Mouse (Mus musculus) forelimb bud, embryonic 11.5 days (tissue): ENCODE results near the gene Gzmg.
"Not testable (repeated sequence)": the region's sequence is repeated elsewhere in the genome, so short reads cannot be mapped to it uniquely, and the experiment has no call there.

Source experiments
- DNase-seq: peaks from one replicate; pipeline ENCODE4 v3.0.0-alpha.2; 2012; ENCODE audit warnings: low read depth, low spot score

Gzmg gene

GRCm38 (mm10) chr14:56159479-56159878, at the start of gene Gzmg:
Gene Gzmg, minus strand, starts transcription at chr14:56159579.
- DNase-seq, result not testable (repeated sequence)

- DNase-seq, result no peak
Measured at GRCm38 (mm10) chr14:56205613-56206012, 46.2 kb upstream of the Gzmg start.

- DNase-seq, result peak; percentile 38
Measured at GRCm38 (mm10) chr14:56205021-56205420, 45.6 kb upstream of the Gzmg start.

DNA sequence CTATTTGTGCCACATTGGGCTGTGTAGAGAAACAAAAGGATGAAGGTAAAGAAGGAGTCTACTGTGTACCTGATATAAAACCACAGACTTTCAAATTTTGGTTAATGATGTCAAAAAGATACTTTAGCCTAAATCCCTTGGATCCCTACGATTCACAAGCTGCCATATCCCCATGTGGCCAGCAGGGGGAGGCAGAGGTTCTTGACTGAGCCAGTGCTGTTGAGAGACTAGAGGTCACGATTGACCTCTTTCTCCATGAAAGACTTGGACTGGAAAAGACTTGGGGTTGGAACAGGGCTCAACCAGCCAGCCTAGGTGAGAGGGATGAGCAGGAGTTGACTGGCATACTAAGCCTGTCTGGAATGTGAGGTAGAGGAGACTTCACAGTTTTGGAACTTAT, 44.6 kb upstream of the Gzmg start:
- peak; percentile 57 for DNase-seq

DNA sequence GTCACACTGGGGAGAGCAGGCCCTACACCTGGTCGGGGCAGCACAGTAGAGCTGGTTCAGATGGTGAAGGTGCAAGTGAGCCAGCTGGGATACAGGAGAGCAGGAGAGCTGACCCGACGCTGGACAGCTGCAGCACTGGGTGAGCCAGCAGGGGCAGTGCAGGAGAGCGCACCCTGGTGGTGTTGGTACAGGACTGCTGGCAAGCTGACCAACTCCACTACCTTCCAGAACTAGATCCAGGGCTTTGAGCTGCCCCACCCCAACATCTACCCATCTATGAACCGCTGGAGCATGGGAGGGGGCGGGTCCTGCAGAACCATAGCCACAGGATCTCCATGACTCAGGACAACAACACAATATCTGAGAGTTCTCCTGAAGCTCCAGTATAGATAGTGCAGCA, 27.6 kb upstream of the Gzmg start:
- DNase-seq, result no peak

- no peak for DNase-seq
Measured at GRCm38 (mm10) chr14:56186521-56186920, 27.1 kb upstream of the Gzmg start.

GRCm38 (mm10) chr14:56177651-56178050, 18.3 kb upstream of the Gzmg start:
- peak; percentile 28 for DNase-seq

- DNase-seq, result no peak
Measured at GRCm38 (mm10) chr14:56174499-56174898, 15.1 kb upstream of the Gzmg start, which contains the start of gene Gzmn. Gene Gzmn, minus strand, starts transcription at chr14:56174599.

- DNase-seq, result no peak
Measured at GRCm38 (mm10) chr14:56173396-56173795, 14.0 kb upstream of the Gzmg start.

GRCm38 (mm10) chr14:56172744-56173143, 13.4 kb upstream of the Gzmg start:
- DNase-seq, result no peak

- DNase-seq, result no peak
Measured at GRCm38 (mm10) chr14:56168009-56168408, 8.6 kb upstream of the Gzmg start.

DNA sequence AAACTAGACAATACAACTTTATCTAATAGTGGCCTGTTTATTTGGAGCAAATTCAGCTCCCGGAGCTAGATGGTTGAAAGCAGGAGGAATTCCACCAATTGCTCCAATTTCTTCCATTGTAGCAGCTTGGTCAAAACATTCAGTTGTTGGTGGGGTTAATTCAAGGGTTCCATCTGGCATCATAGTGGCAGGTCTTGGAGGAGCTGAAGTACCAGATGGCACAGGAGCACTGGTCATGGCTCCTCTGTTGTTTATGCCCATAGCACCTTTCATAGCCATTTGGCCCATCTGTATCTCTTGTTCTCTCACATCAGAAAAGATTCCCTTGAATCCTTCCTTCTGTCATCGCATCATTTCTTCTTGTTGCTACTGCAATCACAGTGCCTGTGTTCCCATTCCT, 2.7 kb upstream of the Gzmg start:
- DNase-seq, result no peak

DNA sequence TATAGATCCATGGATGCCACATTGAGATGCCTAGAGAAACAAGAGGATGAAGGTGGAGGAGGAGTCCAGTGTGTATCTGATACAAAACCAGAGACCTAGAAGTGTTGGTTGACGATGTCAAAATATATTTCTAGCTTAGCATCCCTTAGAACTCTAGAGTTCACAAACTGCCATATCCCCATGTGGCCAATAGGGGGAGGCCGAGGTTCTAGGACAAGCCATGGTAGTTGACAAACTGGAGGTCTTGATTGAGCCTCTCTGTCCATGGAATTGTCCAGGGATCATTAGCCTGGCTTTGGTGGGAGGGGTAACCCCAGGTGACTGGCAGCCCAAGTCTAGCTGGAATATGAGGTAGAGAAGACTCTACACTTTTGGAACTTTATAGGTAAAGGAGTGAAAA, 4.0 kb downstream of the Gzmg start:
- no peak for DNase-seq

GRCm38 (mm10) chr14:56133675-56134074, 25.7 kb downstream of the Gzmg start:
- not testable (repeated sequence) for DNase-seq

DNA sequence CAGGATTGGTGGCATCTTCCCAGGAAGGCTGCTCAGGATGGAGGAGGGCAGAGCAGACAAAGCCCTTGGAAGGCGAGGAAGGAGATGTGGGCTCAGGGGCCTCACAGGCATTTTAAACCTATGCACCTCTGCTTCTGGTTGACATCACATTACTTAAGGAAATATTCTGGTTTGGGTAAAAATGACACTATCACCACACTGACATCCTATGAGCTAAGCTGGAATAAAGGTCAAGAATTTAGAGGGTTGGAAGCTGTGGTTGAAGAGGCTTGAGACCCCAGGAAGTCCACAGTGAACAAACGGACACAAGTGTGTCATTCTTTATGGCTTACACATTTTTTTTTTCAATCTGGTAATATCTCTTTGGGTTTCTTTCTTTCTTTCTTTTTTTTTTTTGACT, 26.9 kb downstream of the Gzmg start, which contains the start of gene Gzmd:
Gene Gzmd, minus strand, starts transcription at position 101 of the 400 bp plus-strand sequence.
- DNase-seq, result not testable (repeated sequence)

DNA sequence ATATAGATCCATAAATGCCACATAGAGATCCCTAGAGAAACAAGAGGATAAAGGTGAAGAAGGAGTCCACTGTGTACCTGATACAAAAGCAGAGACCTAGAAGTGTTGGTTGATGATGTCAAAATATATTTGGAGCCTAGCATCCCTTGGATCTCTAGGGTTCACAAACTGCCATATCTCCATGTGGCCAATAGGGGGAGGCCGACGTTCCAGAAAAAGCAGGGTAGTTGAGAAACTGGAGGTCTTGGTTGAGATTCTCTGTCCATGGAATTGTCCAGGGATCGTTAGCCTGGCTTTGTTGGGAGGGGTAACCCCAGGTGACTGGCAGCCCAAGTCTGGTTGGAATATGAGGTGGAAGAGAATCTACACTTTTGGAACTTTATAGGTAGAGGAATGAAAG, 31.0 kb downstream of the Gzmg start:
- DNase-seq, result no peak

GRCm38 (mm10) chr14:56123516-56123915, 35.9 kb downstream of the Gzmg start:
- no peak for DNase-seq

GRCm38 (mm10) chr14:56120525-56120924, 38.9 kb downstream of the Gzmg start, which contains the start of gene Gzme:
Gene Gzme, minus strand, starts transcription at chr14:56120625.
- DNase-seq, result no peak

DNA sequence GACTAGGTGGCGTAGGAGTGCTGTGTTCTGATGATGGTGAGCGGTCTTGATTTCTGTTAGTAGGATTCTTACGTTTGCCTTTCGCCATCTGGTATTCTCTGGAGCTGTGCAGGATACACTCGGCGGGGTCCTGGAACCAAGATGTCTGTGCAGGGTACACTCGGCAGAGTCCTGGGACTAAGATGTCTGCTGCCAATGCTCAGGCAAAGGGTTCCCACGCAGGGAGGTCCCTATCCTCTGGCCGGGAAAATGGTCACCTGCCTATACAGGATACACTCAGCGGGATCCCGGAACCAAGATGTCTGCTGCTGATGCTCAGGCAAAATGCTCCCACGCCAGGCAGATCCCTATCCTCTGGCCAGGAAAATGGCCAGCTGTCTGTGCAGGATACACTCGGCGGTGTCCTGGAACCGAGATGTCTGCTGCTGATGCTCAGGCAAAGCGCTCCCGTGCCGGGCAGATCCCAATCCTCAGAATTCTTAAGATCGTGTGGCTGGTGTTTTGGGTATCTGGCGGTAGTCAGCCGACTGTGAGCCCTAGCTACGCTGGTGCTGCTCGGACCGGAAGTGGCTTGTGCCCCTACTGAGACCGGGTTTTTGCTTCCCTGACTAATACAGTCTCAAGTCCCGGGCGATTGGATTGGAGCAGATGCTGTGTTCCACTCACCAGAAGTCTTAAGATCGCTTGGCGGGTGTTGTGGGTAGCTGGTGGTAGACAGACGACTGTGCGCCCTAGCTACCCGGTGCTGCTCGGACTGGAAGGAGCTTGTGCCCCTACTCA, 43.7 kb downstream of the Gzmg start:
- not testable (repeated sequence) for DNase-seq
